Mouse (Mus musculus): ENCODE measurements at regions not wholly inside any gene's neighbourhood (a gene's known extent, or its start where the extent isn't known, plus 50 kb on each side); places are given as distances from the start of the nearest gene placed in this dataset.

DNA sequence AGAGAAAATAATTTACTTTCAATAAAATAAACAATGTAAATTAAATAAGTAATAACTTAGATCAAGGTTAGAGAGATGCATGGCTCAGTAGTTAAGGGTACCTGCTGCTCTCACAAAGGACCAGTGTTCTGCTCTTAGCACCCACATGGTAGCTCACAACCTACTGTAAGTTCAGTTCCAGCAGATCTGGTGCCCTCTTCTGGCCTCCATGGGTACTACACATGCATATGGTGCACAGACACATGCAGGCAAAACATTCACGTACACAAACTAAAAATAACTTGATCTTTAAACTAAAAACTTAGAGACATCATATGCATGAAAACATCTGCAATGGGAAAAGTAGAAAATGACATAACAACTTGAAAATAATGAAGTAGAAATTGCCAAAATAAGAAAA, 184.2 kb upstream of the Ank start:
- no peaks in the 10 kb centered on the region for H3K36me3 ChIP-seq (replicated peaks; ENCODE audit: control insufficient read depth, insufficient read depth, low read length)
- no peak for TF ChIP-seq CTCF (IDR thresholded peaks at IDR 0.05; ENCODE audit: low read depth)
- no peak for TF ChIP-seq EP300 (IDR thresholded peaks at IDR 0.05; ENCODE audit: low read depth)
- H3K27me3 ChIP-seq (ENCODE audit: control insufficient read depth, insufficient read depth, low read length), result no peaks in the 10 kb centered on the region
- peaks cover 12% of the 10 kb centered on the region; the same call in 1 of the 2 replicates for H3K9me3 ChIP-seq (replicated peaks; ENCODE audit: control insufficient read depth, low read length)
- DNase-seq (ENCODE audit: low spot score), result no peak
- no peak overlapping the region for H3K4me2 ChIP-seq (ENCODE audit: low read depth, low read length)
- H3K9ac ChIP-seq (replicated peaks; ENCODE audit: low read depth, low read length), result no peak overlapping the region
- ATAC-seq (ENCODE audit: insufficient read depth, low read depth), result no peak
- no peak overlapping the region for H3K27ac ChIP-seq (ENCODE audit: low read depth)
- H3K4me3 ChIP-seq (ENCODE audit: low read depth, low read length), result no peak overlapping the region
- H3K4me1 ChIP-seq (ENCODE audit: control insufficient read depth, insufficient read depth), result no peaks in the 10 kb centered on the region
- WGBS, result 91% methylated on average over 1 of the region's 1 CpGs

DNA sequence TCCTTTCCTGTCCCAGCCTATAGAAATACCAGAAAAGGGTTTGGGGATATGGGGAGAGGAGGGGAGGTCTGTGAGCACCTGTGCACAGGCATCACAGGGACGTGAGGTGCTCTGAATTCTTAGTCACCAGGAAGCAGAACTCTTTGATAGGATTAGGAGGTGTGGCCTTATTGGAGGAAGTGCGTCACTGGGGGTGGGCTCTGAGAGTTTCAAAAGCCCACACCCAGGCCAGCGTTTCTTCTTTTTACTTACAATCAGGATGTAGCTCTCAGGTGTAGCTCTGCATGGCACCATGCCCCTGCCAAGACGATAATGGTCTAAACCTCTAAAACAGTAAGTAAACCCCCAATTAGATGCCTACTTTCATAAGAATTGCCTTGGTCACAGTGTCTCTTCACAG, 162.6 kb upstream of the Ank start:
- TF ChIP-seq CTCF (IDR thresholded peaks at IDR 0.05; ENCODE audit: low read depth) (no peak), EP300 (IDR thresholded peaks at IDR 0.05; ENCODE audit: low read depth) (no peak)
- H3K27ac ChIP-seq (ENCODE audit: low read depth), result no peak overlapping the region
- H3K4me1 ChIP-seq (ENCODE audit: control insufficient read depth, insufficient read depth), result no peaks in the 10 kb centered on the region
- no peak for ATAC-seq (ENCODE audit: insufficient read depth, low read depth)
- DNase-seq (ENCODE audit: low spot score), result no peak
- no peaks in the 10 kb centered on the region for H3K27me3 ChIP-seq (ENCODE audit: control insufficient read depth, insufficient read depth, low read length)
- no peak overlapping the region for H3K9ac ChIP-seq (replicated peaks; ENCODE audit: low read depth, low read length)
- no peaks in the 10 kb centered on the region for H3K9me3 ChIP-seq (replicated peaks; ENCODE audit: control insufficient read depth, low read length)
- H3K4me3 ChIP-seq (ENCODE audit: low read depth, low read length), result no peak overlapping the region
- no peaks in the 10 kb centered on the region for H3K36me3 ChIP-seq (replicated peaks; ENCODE audit: control insufficient read depth, insufficient read depth, low read length)
- WGBS, result 77% methylated on average over 4 of the region's 4 CpGs
- no peak overlapping the region for H3K4me2 ChIP-seq (ENCODE audit: low read depth, low read length)

DNA sequence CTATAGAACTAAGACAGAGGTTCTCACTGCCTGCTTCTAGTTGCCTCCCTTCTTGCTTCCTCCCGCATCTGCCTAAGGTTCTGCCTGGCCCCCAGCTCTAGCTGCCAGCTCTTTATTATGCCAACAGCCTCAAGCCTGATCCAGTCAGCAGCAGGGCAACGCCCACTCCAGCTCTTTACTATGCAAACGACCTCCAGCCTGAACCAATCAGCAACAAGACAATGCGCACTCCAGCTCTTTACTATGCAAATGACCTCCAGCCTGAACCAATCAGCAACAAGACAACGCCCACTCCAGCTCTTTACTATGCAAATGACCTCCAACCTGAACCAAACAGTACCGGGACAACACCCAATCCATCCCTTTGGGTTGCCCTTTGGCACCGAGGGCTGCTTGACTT, 162.2 kb upstream of the Ank start:
- H3K4me3 ChIP-seq (ENCODE audit: low read depth, low read length), result no peak overlapping the region
- no peak for ATAC-seq (ENCODE audit: insufficient read depth, low read depth)
- WGBS, result 60% methylated on average over 7 of the region's 7 CpGs
- TF ChIP-seq CTCF (IDR thresholded peaks at IDR 0.05; ENCODE audit: low read depth), result no peak
- no peak for TF ChIP-seq EP300 (IDR thresholded peaks at IDR 0.05; ENCODE audit: low read depth)
- no peaks in the 10 kb centered on the region for H3K9me3 ChIP-seq (replicated peaks; ENCODE audit: control insufficient read depth, low read length)
- H3K4me1 ChIP-seq (ENCODE audit: control insufficient read depth, insufficient read depth), result no peaks in the 10 kb centered on the region
- no peak overlapping the region for H3K9ac ChIP-seq (replicated peaks; ENCODE audit: low read depth, low read length)
- no peak overlapping the region for H3K4me2 ChIP-seq (ENCODE audit: low read depth, low read length)
- no peaks in the 10 kb centered on the region for H3K27me3 ChIP-seq (ENCODE audit: control insufficient read depth, insufficient read depth, low read length)
- no peaks in the 10 kb centered on the region for H3K36me3 ChIP-seq (replicated peaks; ENCODE audit: control insufficient read depth, insufficient read depth, low read length)
- DNase-seq (ENCODE audit: low spot score), result no peak
- H3K27ac ChIP-seq (ENCODE audit: low read depth), result no peak overlapping the region

DNA sequence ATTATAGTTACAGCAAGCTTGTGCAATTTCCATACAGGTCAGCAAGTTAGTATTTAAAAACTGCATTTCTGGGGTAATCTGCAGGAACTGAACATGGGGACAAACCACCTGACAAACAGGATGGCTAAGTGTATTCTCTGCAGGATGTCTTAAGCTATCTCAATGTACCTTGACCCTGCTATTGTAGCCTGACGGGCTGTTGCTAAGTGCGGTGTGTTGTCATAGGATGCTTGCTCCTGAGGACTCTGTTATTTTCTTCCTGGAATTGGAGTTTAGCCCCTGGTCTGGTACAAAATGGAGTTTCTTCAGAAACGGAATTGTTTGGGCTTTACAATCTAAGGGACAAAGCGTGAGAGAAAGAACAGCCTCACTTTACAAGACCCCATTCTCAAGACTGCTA, 161.4 kb upstream of the Ank start:
- Histone ChIP-seq H3K4me1 (ENCODE audit: control insufficient read depth, insufficient read depth) (no peaks in the 10 kb centered on the region), H3K36me3 (replicated peaks; ENCODE audit: control insufficient read depth, insufficient read depth, low read length) (no peaks in the 10 kb centered on the region), H3K4me2 (ENCODE audit: low read depth, low read length) (no peak overlapping the region), H3K27me3 (ENCODE audit: control insufficient read depth, insufficient read depth, low read length) (no peaks in the 10 kb centered on the region), H3K27ac (ENCODE audit: low read depth) (no peak overlapping the region), H3K4me3 (ENCODE audit: low read depth, low read length) (no peak overlapping the region), H3K9ac (replicated peaks; ENCODE audit: low read depth, low read length) (no peak overlapping the region), H3K9me3 (replicated peaks; ENCODE audit: control insufficient read depth, low read length) (no peaks in the 10 kb centered on the region)
- no peak for DNase-seq (ENCODE audit: low spot score)
- no peak for ATAC-seq (ENCODE audit: insufficient read depth, low read depth)
- WGBS, result 87% methylated on average over 4 of the region's 4 CpGs
- TF ChIP-seq EP300 (IDR thresholded peaks at IDR 0.05; ENCODE audit: low read depth), result no peak
- TF ChIP-seq CTCF (IDR thresholded peaks at IDR 0.05; ENCODE audit: low read depth), result no peak

DNA sequence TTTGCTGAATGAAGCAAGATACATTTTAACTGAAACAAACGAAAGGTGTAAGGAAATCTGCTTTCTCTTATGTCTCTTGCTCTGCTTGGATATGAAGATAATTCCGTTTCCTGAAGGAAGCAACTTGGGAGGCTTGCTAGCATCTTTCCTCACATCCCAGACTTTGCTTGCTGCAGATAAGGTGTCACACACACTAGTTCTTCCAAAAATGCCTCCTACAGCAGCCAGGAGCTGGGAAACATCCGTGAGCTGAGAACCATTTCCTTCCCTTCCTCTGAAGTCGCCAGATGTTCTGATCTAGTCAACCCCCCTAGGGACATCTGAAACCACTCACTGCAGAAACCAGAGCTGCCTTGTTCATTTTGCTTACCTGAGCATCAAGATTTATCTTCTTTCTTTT, 157.8 kb upstream of the Ank start:
- 42% methylated on average over 4 of the region's 4 CpGs for WGBS
- no peaks in the 10 kb centered on the region for H3K36me3 ChIP-seq (replicated peaks; ENCODE audit: control insufficient read depth, insufficient read depth, low read length)

DNA sequence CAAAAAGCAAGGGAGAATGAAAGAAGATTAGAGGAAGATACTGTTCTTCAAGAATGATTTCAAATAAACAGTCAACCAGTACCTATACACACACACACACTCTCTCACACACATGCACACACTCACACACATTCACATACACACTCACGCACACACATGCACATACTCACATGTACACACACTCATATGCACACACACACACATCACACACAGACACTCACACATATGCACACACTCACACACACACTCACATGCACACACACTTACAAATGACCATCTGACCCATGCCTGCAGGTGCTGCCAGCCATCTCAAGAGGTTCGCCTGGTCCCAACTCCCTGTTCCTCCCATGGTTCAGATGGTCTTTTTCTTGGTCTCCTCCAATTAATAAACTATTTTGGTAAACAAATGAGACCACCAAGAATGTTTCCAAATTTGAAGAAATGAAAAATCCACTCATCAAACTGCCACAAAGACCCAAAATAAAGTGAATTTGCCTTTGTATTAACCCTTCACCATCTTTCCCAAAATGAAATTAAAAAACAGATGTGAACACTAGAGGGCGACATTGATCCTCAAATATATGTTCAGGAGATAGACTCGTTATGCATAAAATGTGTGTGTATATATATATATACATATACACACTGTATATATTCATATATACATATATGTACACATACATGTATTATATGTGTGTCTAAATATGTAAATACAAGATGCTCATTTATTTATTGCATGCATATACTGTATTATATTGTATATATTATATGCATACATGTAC, 150.3 kb upstream of the Ank start:
- no peak overlapping the region for H3K4me2 ChIP-seq (ENCODE audit: low read depth, low read length)
- no peaks in the 10 kb centered on the region for H3K36me3 ChIP-seq (replicated peaks; ENCODE audit: control insufficient read depth, insufficient read depth, low read length)
- DNase-seq (ENCODE audit: low spot score) (peak; percentile 16), ATAC-seq (ENCODE audit: insufficient read depth, low read depth) (no peak)
- no peak overlapping the region for H3K9ac ChIP-seq (replicated peaks; ENCODE audit: low read depth, low read length)
- WGBS, result 46% methylated on average over 4 of the region's 4 CpGs
- TF ChIP-seq CTCF (IDR thresholded peaks at IDR 0.05; ENCODE audit: low read depth) (peak; percentile 55), EP300 (IDR thresholded peaks at IDR 0.05; ENCODE audit: low read depth) (no peak)
- H3K4me3 ChIP-seq (ENCODE audit: low read depth, low read length), result no peak overlapping the region
- H3K9me3 ChIP-seq (replicated peaks; ENCODE audit: control insufficient read depth, low read length), result no peaks in the 10 kb centered on the region
- H3K4me1 ChIP-seq (ENCODE audit: control insufficient read depth, insufficient read depth), result no peaks in the 10 kb centered on the region
- no peaks in the 10 kb centered on the region for H3K27me3 ChIP-seq (ENCODE audit: control insufficient read depth, insufficient read depth, low read length)
- no peak overlapping the region for H3K27ac ChIP-seq (ENCODE audit: low read depth)

More for the DNA sequence above, 157.8 kb upstream of the Ank start:
- DNase-seq (ENCODE audit: low spot score), result no peak
- H3K9me3 ChIP-seq (replicated peaks; ENCODE audit: control insufficient read depth, low read length), result no peaks in the 10 kb centered on the region
- no peak overlapping the region for H3K27ac ChIP-seq (ENCODE audit: low read depth)
- no peak overlapping the region for H3K4me2 ChIP-seq (ENCODE audit: low read depth, low read length)
- ATAC-seq (ENCODE audit: insufficient read depth, low read depth), result no peak
- H3K4me3 ChIP-seq (ENCODE audit: low read depth, low read length), result no peak overlapping the region
- no peak overlapping the region for H3K9ac ChIP-seq (replicated peaks; ENCODE audit: low read depth, low read length)
- no peaks in the 10 kb centered on the region for H3K27me3 ChIP-seq (ENCODE audit: control insufficient read depth, insufficient read depth, low read length)
- H3K4me1 ChIP-seq (ENCODE audit: control insufficient read depth, insufficient read depth), result no peaks in the 10 kb centered on the region
- TF ChIP-seq EP300 (IDR thresholded peaks at IDR 0.05; ENCODE audit: low read depth) (no peak), CTCF (IDR thresholded peaks at IDR 0.05; ENCODE audit: low read depth) (no peak)

All from heart, postnatal 0 days (tissue).